Mouse (Mus musculus): ENCODE measurements around the gene Drg2. TPM values are rescaled to one million over a fixed set of nuclear protein-coding genes. Genes with fewer than 3 reads are reported as not detected.

Drg2 gene
- 10 to 100 TPM; 71.7 to 73.3 TPM for total RNA-seq (2021)
- long read RNA-seq, experiment 1, transcript Drg2-201 (13 exons, 1,788 nt): major isoform, 39 of 50 reads
- long read RNA-seq, experiment 1, partial matches to known transcripts: 6 of 50 reads
- long read RNA-seq, experiment 1, other reads (novel, unspliced or antisense): 5 of 50 reads
- long read RNA-seq, experiment 2, transcript Drg2-201 (13 exons, 1,788 nt): major isoform, 33 of 45 reads
- long read RNA-seq, experiment 2, partial matches to known transcripts: 6 of 45 reads
- long read RNA-seq, experiment 2, other reads (novel, unspliced or antisense): 6 of 45 reads

DNA sequence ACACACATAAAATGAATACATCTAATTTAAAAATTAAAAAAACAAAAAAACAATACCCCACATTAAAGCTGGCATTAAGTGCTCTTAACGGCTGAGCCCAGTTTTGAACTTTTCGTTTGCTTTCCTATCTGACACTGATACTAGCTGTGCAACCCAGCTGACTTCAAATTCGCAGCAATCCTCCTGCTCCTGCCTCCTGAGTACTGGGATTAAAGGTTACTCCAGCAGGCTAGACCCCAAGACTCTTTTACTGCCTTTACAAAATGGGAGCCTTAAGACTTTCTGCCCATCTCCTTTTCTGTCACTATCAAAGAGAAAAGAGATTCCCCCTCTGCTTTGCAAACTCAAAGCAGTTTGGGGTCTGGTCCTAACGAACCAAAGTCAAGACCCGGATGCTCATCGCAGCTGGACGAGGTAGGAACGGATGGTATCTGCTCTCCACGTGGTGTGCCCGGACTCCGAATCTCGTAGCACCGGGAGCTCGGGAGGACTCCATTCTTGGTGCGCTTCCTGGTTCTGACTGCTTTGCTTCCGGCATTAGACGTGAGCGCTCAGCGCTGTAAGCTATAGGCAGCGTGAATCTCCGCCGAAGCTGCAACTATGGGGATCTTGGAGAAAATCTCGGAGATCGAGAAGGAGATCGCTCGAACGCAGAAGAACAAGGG is at the start of gene Drg2:
Drg2 (plus strand) TSS at position 512 of the 665 bp plus-strand sequence.
- TF ChIP-seq CTCF (IDR thresholded peaks at IDR 0.05): no peak
- peak; percentile 87 to 93 for DNase-seq (ENCODE audit: extremely low spot score in 1 of 2, low spot score in 2 of 2)
- Histone ChIP-seq H3K27ac (peak within 1 kb of the TSS; percentile 73), H3K4me3 (peak within 1 kb of the TSS; percentile 72)
- intact Hi-C loops (cut with DNase I): no loop called here

DNA sequence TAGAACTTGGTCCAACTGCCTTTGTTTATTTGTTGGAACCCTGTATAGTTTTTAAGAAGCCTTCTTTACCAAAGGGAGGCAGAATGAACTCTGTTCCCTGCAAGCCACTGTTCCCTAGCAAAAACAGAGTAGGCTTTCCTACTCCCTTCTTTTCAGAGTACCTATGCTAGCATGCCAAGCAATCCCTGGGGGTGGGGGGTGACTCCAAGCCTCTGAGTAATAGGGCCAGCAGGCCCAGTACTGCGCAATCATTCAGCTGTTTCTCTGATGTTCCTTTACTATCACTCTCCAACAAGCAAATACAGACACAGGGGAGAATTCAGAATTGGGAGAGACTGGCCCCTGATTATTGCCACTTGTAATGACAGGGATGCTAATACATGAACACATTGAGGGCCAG is 47.8 kb upstream of the Drg2 start:
- H3K27ac ChIP-seq: no peak overlapping the region
- TF ChIP-seq CTCF (IDR thresholded peaks at IDR 0.05): no peak
- intact Hi-C loops (cut with DNase I): no loop called here
- no peak for DNase-seq (ENCODE audit: extremely low spot score in 1 of 2, low spot score in 2 of 2)
- no peak overlapping the region for H3K4me3 ChIP-seq

DNA sequence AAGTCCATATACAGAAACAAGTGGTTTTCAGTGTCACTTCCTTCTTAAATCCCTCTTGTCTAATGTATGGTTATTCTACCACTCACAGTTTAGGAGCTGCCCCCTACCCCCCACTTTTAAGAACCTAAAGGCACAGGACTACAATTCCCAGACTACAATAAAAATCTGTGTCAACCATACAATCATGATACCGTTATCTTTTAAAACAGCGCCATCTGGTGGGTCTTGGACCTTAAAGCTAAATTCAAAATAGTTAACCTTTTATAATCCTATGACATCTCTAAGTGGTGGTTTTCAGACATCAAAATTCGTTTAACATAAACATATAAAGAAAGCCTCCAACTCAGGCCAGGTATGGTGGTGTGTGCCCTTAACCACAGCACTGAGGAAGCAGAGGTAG is 42.2 kb upstream of the Drg2 start:
- H3K4me3 ChIP-seq: no peak overlapping the region
- H3K27ac ChIP-seq: no peak overlapping the region
- peak; percentile 80 for TF ChIP-seq CTCF (IDR thresholded peaks at IDR 0.05)
- intact Hi-C loops (cut with DNase I): loop anchor here (2.0 to 5.0 kb wide), 4 partner anchors 59 to 211 kb away; partner anchors contain the start of genes Drc3 and Tom1l2
- DNase-seq (ENCODE audit: extremely low spot score in 1 of 2, low spot score in 2 of 2): peak; percentile 50 to 56

DNA sequence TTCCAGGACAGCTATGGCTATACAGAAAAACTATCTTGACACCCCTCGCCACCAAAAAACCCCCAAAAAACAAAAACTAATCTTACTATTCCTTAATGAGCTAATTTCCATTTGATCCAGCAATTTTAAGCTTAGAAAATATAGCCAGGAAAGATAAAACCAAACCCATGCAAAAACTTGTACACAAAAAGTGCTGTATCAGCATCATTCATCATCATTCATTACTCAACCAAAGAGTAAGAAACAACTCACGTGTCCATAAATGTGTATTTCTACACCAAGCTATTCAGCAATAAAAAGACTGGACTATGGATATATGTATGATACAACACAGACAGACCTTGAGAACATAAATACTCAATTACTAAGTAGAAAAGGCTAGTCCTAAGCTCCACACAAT is 41.5 kb upstream of the Drg2 start:
- Histone ChIP-seq H3K27ac (no peak overlapping the region), H3K4me3 (no peak overlapping the region)
- no peak for DNase-seq (ENCODE audit: extremely low spot score in 1 of 2, low spot score in 2 of 2)
- intact Hi-C loops (cut with DNase I): loop anchor here (2.0 to 5.0 kb wide), 4 partner anchors 60 to 212 kb away; partner anchors contain the start of genes Drc3 and Tom1l2
- no peak for TF ChIP-seq CTCF (IDR thresholded peaks at IDR 0.05)

DNA sequence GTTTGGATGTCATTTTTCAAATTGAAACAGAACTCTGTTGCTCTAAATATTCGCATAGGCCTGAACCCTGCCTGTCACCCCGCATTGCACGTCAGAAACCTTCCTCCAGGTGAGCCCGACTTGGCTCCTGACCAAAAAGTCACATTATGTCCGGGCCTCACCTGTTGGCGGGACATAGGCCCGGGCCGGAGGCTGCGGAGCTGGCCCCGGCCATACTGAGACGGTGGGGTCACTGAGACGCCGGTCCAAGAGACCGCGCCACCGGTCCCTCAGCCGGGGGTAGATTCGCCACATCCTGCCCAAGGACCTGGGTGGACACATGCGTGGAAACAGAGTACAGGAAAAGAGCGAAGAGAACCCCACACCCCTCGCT is 37.8 kb upstream of the Drg2 start:
- intact Hi-C loops (cut with DNase I): loop anchor here (2.0 to 5.0 kb wide), 2 partner anchors 120 to 309 kb away; partner anchors contain the start of genes Alkbh5 and Rai1
- H3K27ac ChIP-seq: peak overlapping the region; percentile 69
- TF ChIP-seq CTCF (IDR thresholded peaks at IDR 0.05): no peak
- peak overlapping the region; percentile 96 for H3K4me3 ChIP-seq
- no peak for DNase-seq (ENCODE audit: extremely low spot score in 1 of 2, low spot score in 2 of 2)

DNA sequence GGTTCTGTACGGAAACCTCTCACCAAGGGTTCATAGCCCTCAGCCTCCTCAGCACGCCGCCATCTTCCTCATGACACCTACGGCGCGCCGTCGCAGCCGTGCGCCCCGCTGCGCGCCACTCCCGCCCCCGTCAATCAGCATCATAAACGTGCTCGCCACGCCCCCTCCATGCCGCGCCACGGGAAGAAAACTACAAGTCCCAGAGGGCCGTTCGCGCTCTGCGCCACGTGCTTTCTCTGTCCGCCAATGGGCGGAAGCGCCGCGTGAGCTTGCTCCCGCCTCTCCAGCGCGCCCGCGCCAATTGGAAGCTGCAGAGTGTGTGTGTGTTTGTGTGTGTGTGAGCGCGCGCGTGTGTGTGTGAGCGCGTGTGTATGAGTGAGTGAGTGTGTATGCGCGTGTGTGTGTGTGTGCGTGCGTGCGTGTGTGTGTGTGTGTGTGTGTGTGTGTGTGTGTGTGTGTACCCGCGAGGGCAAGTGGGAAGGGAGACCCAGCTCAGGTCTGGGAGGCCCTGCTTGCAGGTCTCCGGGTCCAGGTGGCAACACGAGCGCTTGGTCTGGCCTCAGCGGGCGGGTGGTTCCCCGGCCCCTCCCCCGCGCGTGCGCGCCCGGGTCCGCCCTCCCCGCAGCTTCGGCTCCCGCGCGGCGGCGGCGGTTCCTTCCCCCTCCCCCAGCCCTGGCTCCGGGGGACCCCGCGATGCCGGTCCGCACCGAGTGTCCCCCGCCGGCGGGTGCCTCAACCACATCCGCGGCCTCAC is 37.3 kb upstream of the Drg2 start, which contains the start of gene Gid4:
Gid4 (plus strand) TSS at position 183 of the 754 bp plus-strand sequence.
- intact Hi-C loops (cut with DNase I): loop anchor here (2.0 to 5.0 kb wide), 2 partner anchors 120 to 310 kb away; partner anchors contain the start of genes Alkbh5 and Rai1
- no peak for TF ChIP-seq CTCF (IDR thresholded peaks at IDR 0.05)
- DNase-seq (ENCODE audit: extremely low spot score in 1 of 2, low spot score in 2 of 2): peak; percentile 99
- peak within 1 kb of the TSS; percentile 96 for H3K4me3 ChIP-seq
- H3K27ac ChIP-seq: peak within 1 kb of the TSS; percentile 86

DNA sequence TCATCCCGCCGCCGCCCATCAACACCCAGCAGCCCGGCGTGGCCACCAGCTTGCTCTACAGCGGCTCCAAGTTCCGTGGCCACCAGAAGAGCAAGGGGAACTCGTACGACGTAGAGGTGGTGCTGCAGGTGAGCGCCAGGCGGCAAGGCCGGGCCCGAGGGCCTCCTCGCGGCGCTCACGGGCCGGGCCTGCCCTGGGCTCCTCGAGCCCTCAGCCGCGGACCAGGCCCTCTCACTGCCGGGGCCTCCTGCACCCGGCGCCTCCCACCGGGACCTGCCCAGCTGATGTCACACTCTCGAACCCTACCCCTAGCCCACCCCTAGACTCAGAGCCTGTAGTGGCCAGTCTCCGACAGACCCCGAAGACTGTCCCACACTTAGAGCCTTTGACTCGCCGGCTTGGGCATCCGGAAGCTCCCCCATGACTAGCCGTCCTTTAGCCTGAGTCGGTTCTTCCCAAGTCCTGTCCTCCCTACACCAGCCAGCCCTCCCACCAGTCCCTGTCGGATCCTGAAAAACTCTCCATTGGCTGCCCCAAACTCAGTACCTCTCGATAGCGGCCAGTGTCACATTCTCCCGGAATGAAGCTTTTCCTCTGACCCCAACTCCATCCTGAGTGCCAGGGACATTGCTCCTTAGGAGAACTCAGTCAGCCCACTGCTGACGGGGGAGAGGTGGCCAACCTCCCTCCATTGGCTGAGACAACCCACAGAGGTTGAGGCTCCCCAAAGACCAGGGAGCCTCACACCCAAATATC is 36.5 kb upstream of the Drg2 start, which contains the start of gene Atpaf2:
Atpaf2 (minus strand) TSS at position 741 of the 756 bp plus-strand sequence.
- peak within 1 kb of the TSS; percentile 86 for H3K27ac ChIP-seq
- TF ChIP-seq CTCF (IDR thresholded peaks at IDR 0.05): no peak
- peak in 1 of 2 experiments; percentile 23 for DNase-seq (ENCODE audit: extremely low spot score in 1 of 2, low spot score in 2 of 2)
- intact Hi-C loops (cut with DNase I): loop anchor here (2.0 to 5.0 kb wide), 2 partner anchors 119 to 311 kb away; partner anchors contain the start of genes Alkbh5 and Rai1
- H3K4me3 ChIP-seq: peak within 1 kb of the TSS; percentile 96

DNA sequence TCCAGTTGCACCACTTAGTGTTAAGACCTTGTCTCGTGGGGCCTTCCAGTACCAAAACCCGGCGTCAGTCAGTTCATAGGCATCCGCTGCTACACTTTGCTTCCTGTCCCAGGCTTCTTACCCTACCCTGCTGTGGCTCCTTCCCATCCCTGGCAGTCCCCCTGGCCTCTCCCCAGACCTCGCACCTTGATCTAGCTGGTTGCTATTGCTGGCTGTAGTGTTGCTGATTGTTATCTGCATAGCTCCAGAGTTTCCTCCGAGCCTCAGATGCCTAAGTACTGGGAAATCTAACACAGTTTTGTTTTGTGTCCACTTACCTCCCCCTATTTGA is 36.0 kb upstream of the Drg2 start:
- Histone ChIP-seq H3K4me3 (peak overlapping the region; percentile 96), H3K27ac (no peak overlapping the region)
- no peak for DNase-seq (ENCODE audit: extremely low spot score in 1 of 2, low spot score in 2 of 2)
- TF ChIP-seq CTCF (IDR thresholded peaks at IDR 0.05): no peak
- intact Hi-C loops (cut with DNase I): loop anchor here (5.0 kb wide), 1 partner anchor 311 kb away; the partner anchor contains the start of gene Rai1

DNA sequence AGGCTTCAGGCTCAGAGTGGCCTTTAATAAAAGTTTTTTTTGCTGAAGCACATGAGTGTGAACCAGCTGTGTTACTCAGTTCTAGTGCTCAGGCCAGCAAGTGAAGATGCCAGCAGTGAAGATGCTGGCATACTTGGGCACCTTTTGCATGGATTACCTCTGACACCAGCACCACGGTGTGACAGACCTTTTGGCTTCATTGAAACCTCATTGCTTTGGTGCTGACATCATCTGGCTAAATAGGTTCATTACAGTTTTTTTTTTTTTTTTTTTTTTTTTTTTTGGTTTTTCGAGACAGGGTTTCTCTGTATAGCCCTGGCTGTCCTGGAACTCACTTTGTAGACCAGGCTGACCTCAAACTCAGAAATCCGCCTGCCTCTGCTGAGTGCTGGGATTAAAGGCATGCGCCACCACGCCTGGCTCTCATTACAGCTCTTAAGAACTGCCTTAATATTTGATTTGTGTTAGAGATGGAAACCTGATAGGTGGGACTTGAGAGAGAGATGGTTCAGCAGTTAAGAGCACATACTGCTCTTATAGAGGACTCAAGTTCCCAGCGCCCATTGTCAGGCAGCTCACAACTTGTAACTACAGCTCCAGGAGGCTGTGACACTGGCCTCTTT is 32.2 kb upstream of the Drg2 start:
- H3K27ac ChIP-seq: no peak overlapping the region
- H3K4me3 ChIP-seq: no peak overlapping the region
- DNase-seq (ENCODE audit: extremely low spot score in 1 of 2, low spot score in 2 of 2): no peak
- no peak; the same call in 1 of the 2 replicates for TF ChIP-seq CTCF (IDR thresholded peaks at IDR 0.05)
- intact Hi-C loops (cut with DNase I): no loop called here

DNA sequence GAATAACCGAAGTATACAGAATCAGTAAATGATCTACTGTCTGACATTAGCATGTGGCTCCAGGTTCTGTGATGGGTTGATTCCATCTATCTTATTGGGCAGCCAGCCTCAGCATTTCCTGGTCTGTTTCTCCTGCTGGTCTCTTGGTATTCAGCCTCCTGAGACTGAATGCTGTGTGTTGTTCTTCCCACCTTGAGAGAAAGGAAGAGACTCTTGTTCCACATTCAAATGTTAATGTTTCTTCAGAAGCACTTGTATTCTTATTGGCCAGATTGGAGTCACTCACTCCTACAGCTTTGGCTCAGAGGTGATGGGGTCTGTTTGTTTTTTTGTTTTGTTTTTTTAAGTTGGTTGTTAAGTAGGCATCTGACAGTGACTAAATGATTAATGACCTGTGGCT is 31.4 kb upstream of the Drg2 start:
- no peak for DNase-seq (ENCODE audit: extremely low spot score in 1 of 2, low spot score in 2 of 2)
- intact Hi-C loops (cut with DNase I): no loop called here
- Histone ChIP-seq H3K4me3 (no peak overlapping the region), H3K27ac (no peak overlapping the region)
- TF ChIP-seq CTCF (IDR thresholded peaks at IDR 0.05): no peak

DNA sequence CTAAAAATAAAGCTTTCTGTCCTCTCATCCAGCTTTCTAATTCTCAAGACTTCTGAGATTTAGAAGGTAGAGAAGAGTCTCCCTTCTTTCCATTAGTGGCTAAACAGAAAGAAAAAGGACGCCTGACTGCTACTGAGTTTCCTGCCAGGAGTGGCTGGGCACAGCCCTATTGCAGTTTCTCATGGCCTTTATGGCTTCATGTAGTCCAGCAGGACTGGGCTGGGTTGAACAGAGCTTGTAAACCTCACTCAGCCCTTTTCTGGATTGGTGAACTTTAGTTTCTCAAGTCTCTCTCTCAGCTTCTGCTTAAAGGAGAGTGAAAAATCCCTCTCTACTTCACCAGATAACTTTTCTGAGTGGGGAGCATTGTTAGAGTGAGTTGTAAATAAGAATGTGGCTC is 28.0 kb upstream of the Drg2 start:
- no peak for TF ChIP-seq CTCF (IDR thresholded peaks at IDR 0.05)
- DNase-seq (ENCODE audit: extremely low spot score in 1 of 2, low spot score in 2 of 2): no peak
- Histone ChIP-seq H3K27ac (no peak overlapping the region), H3K4me3 (no peak overlapping the region)
- intact Hi-C loops (cut with DNase I): no loop called here
